Mouse (Mus musculus): ENCODE results near the gene Taar8a. TPM values are rescaled to one million over a fixed set of nuclear protein-coding genes. Genes with fewer than 3 reads are reported as not detected.
"Not testable (repeated sequence)": the region's sequence is repeated elsewhere in the genome, so short reads cannot be mapped to it uniquely, and the experiment has no call there.

Taar8a gene
- polyA plus RNA-seq, 1 experiment from 2014 or later: not detected

GRCm38 (mm10) chr10:24080166-24080565, 3.9 kb downstream of the Taar8a start:
- peak; percentile 45 for DNase-seq (ENCODE audit: low spot score)
- no peak for ATAC-seq (ENCODE audit: low FRiP score)
- H3K36me3 ChIP-seq (ENCODE audit: control insufficient read depth, insufficient read depth, low read length): no peaks in the 10 kb centered on the region

GRCm38 (mm10) chr10:24085936-24086335, 9.6 kb downstream of the Taar8a start:
- no peaks in the 10 kb centered on the region for H3K4me1 ChIP-seq (replicated peaks; ENCODE audit: control insufficient read depth, insufficient read depth, low read length)
- no peak for ATAC-seq (ENCODE audit: low FRiP score)
- DNase-seq (ENCODE audit: low spot score): no peak
- no peaks in the 10 kb centered on the region for H3K9me3 ChIP-seq (ENCODE audit: control insufficient read depth, low read length)
- H3K27me3 ChIP-seq (ENCODE audit: control insufficient read depth, insufficient read depth, low read length): no peaks in the 10 kb centered on the region
- H3K36me3 ChIP-seq (ENCODE audit: control insufficient read depth, insufficient read depth, low read length): no peaks in the 10 kb centered on the region
- H3K4me2 ChIP-seq (replicated peaks; ENCODE audit: low read depth, low read length): no peak overlapping the region
- 56% methylated on average over 5 of the region's 5 CpGs for WGBS
- no peak overlapping the region for H3K4me3 ChIP-seq (ENCODE audit: low read depth, low read length)
- H3K9ac ChIP-seq (ENCODE audit: low read depth, low read length): no peak overlapping the region
- H3K27ac ChIP-seq (ENCODE audit: low read depth, low read length): no peak overlapping the region

More at GRCm38 (mm10) chr10:24080166-24080565, 3.9 kb downstream of the Taar8a start:
- H3K9ac ChIP-seq (ENCODE audit: low read depth, low read length): no peak overlapping the region
- no peaks in the 10 kb centered on the region for H3K4me1 ChIP-seq (replicated peaks; ENCODE audit: control insufficient read depth, insufficient read depth, low read length)
- H3K4me3 ChIP-seq (ENCODE audit: low read depth, low read length): no peak overlapping the region
- H3K9me3 ChIP-seq (ENCODE audit: control insufficient read depth, low read length): no peaks in the 10 kb centered on the region
- no peaks in the 10 kb centered on the region for H3K27me3 ChIP-seq (ENCODE audit: control insufficient read depth, insufficient read depth, low read length)
- H3K27ac ChIP-seq (ENCODE audit: low read depth, low read length): no peak overlapping the region
- WGBS: 50% methylated on average over 3 of the region's 3 CpGs
- H3K4me2 ChIP-seq (replicated peaks; ENCODE audit: low read depth, low read length): no peak overlapping the region

GRCm38 (mm10) chr10:24086555-24086954, 10.3 kb downstream of the Taar8a start:
- Histone ChIP-seq H3K36me3 (ENCODE audit: control insufficient read depth, insufficient read depth, low read length) (no peaks in the 10 kb centered on the region), H3K4me1 (replicated peaks; ENCODE audit: control insufficient read depth, insufficient read depth, low read length) (no peaks in the 10 kb centered on the region), H3K4me2 (replicated peaks; ENCODE audit: low read depth, low read length) (no peak overlapping the region), H3K27me3 (ENCODE audit: control insufficient read depth, insufficient read depth, low read length) (no peaks in the 10 kb centered on the region), H3K27ac (ENCODE audit: low read depth, low read length) (no peak overlapping the region), H3K4me3 (ENCODE audit: low read depth, low read length) (no peak overlapping the region), H3K9ac (ENCODE audit: low read depth, low read length) (no peak overlapping the region), H3K9me3 (ENCODE audit: control insufficient read depth, low read length) (no peaks in the 10 kb centered on the region)
- DNase-seq (ENCODE audit: low spot score): no peak
- WGBS: 83% methylated on average over 5 of the region's 5 CpGs
- no peak for ATAC-seq (ENCODE audit: low FRiP score)

- H3K36me3 ChIP-seq (ENCODE audit: control insufficient read depth, insufficient read depth, low read length): no peaks in the 10 kb centered on the region
- ATAC-seq (ENCODE audit: low FRiP score): no peak
- DNase-seq (ENCODE audit: low spot score): no peak
- WGBS: 80% methylated on average over 2 of the region's 2 CpGs
- no peak overlapping the region for H3K9ac ChIP-seq (ENCODE audit: low read depth, low read length)
- H3K9me3 ChIP-seq (ENCODE audit: control insufficient read depth, low read length): no peaks in the 10 kb centered on the region
- H3K4me2 ChIP-seq (replicated peaks; ENCODE audit: low read depth, low read length): no peak overlapping the region
- H3K4me3 ChIP-seq (ENCODE audit: low read depth, low read length): no peak overlapping the region
- H3K27me3 ChIP-seq (ENCODE audit: control insufficient read depth, insufficient read depth, low read length): no peaks in the 10 kb centered on the region
- no peaks in the 10 kb centered on the region for H3K4me1 ChIP-seq (replicated peaks; ENCODE audit: control insufficient read depth, insufficient read depth, low read length)
- no peak overlapping the region for H3K27ac ChIP-seq (ENCODE audit: low read depth, low read length)
Measured at GRCm38 (mm10) chr10:24087168-24087567, 10.9 kb downstream of the Taar8a start.

- ATAC-seq (ENCODE audit: low FRiP score) (no peak), DNase-seq (ENCODE audit: low spot score) (no peak)
- no peaks in the 10 kb centered on the region for H3K4me1 ChIP-seq (replicated peaks; ENCODE audit: control insufficient read depth, insufficient read depth, low read length)
- H3K9me3 ChIP-seq (ENCODE audit: control insufficient read depth, low read length): no peaks in the 10 kb centered on the region
- H3K36me3 ChIP-seq (ENCODE audit: control insufficient read depth, insufficient read depth, low read length): no peaks in the 10 kb centered on the region
- H3K27ac ChIP-seq (ENCODE audit: low read depth, low read length): no peak within 1 kb of the TSS
- H3K4me3 ChIP-seq (ENCODE audit: low read depth, low read length): no peak within 1 kb of the TSS
- WGBS: 83% methylated on average over 2 of the region's 2 CpGs
- H3K4me2 ChIP-seq (replicated peaks; ENCODE audit: low read depth, low read length): no peak within 1 kb of the TSS
- no peak within 1 kb of the TSS for H3K9ac ChIP-seq (ENCODE audit: low read depth, low read length)
- H3K27me3 ChIP-seq (ENCODE audit: control insufficient read depth, insufficient read depth, low read length): no peaks in the 10 kb centered on the region
Measured at GRCm38 (mm10) chr10:24092194-24092593, 15.9 kb downstream of the Taar8a start, which contains the start of gene Taar8b. Taar8b (minus strand) TSS chr10:24092294.

- ATAC-seq (ENCODE audit: low FRiP score); H3K9ac ChIP-seq (ENCODE audit: low read depth, low read length); H3K9me3 ChIP-seq (ENCODE audit: control insufficient read depth, low read length); H3K4me2 ChIP-seq (replicated peaks; ENCODE audit: low read depth, low read length); H3K36me3 ChIP-seq (ENCODE audit: control insufficient read depth, insufficient read depth, low read length); H3K4me1 ChIP-seq (replicated peaks; ENCODE audit: control insufficient read depth, insufficient read depth, low read length); H3K27ac ChIP-seq (ENCODE audit: low read depth, low read length); DNase-seq (ENCODE audit: low spot score); H3K27me3 ChIP-seq (ENCODE audit: control insufficient read depth, insufficient read depth, low read length); H3K4me3 ChIP-seq (ENCODE audit: low read depth, low read length): not testable (repeated sequence)
- WGBS: 50% methylated on average over 2 of the region's 2 CpGs
Measured at GRCm38 (mm10) chr10:24097010-24097409, 20.7 kb downstream of the Taar8a start.

GRCm38 (mm10) chr10:24101812-24102211, 25.5 kb downstream of the Taar8a start, which contains the start of gene Taar8c:
Taar8c (minus strand) TSS chr10:24101912.
- DNase-seq (ENCODE audit: low spot score); ATAC-seq (ENCODE audit: low FRiP score); H3K9ac ChIP-seq (ENCODE audit: low read depth, low read length); H3K36me3 ChIP-seq (ENCODE audit: control insufficient read depth, insufficient read depth, low read length); H3K4me2 ChIP-seq (replicated peaks; ENCODE audit: low read depth, low read length); H3K4me1 ChIP-seq (replicated peaks; ENCODE audit: control insufficient read depth, insufficient read depth, low read length); H3K9me3 ChIP-seq (ENCODE audit: control insufficient read depth, low read length); H3K4me3 ChIP-seq (ENCODE audit: low read depth, low read length); H3K27ac ChIP-seq (ENCODE audit: low read depth, low read length); H3K27me3 ChIP-seq (ENCODE audit: control insufficient read depth, insufficient read depth, low read length): not testable (repeated sequence)
- 88% methylated on average over 1 of the region's 3 CpGs for WGBS

GRCm38 (mm10) chr10:24103299-24103698, 27.0 kb downstream of the Taar8a start:
- H3K27me3 ChIP-seq (ENCODE audit: control insufficient read depth, insufficient read depth, low read length); H3K36me3 ChIP-seq (ENCODE audit: control insufficient read depth, insufficient read depth, low read length); H3K4me1 ChIP-seq (replicated peaks; ENCODE audit: control insufficient read depth, insufficient read depth, low read length); DNase-seq (ENCODE audit: low spot score); H3K4me3 ChIP-seq (ENCODE audit: low read depth, low read length); H3K4me2 ChIP-seq (replicated peaks; ENCODE audit: low read depth, low read length); ATAC-seq (ENCODE audit: low FRiP score); H3K9ac ChIP-seq (ENCODE audit: low read depth, low read length); H3K9me3 ChIP-seq (ENCODE audit: control insufficient read depth, low read length); H3K27ac ChIP-seq (ENCODE audit: low read depth, low read length): not testable (repeated sequence)
- WGBS: 28% methylated on average over 1 of the region's 1 CpGs

- Histone ChIP-seq H3K36me3 (ENCODE audit: control insufficient read depth, insufficient read depth, low read length) (no peaks in the 10 kb centered on the region), H3K27me3 (ENCODE audit: control insufficient read depth, insufficient read depth, low read length) (no peaks in the 10 kb centered on the region), H3K9ac (ENCODE audit: low read depth, low read length) (no peak overlapping the region), H3K4me2 (replicated peaks; ENCODE audit: low read depth, low read length) (no peak overlapping the region), H3K9me3 (ENCODE audit: control insufficient read depth, low read length) (no peaks in the 10 kb centered on the region), H3K4me3 (ENCODE audit: low read depth, low read length) (no peak overlapping the region), H3K4me1 (replicated peaks; ENCODE audit: control insufficient read depth, insufficient read depth, low read length) (no peaks in the 10 kb centered on the region), H3K27ac (ENCODE audit: low read depth, low read length) (no peak overlapping the region)
- ATAC-seq (ENCODE audit: low FRiP score) (no peak), DNase-seq (ENCODE audit: low spot score) (no peak)
- 61% methylated on average over 5 of the region's 5 CpGs for WGBS
Measured at GRCm38 (mm10) chr10:24107747-24108146, 31.4 kb downstream of the Taar8a start.
